Mouse (Mus musculus): ENCODE results near the gene Dock9. TPM values are rescaled to one million over a fixed set of nuclear protein-coding genes. Genes with fewer than 3 reads are reported as not detected.
A peak's percentile ranks its signal among the peaks of the same experiment; 100 is the strongest.

Gene Dock9
- polyA plus RNA-seq, 1 experiment from 2014 or later, result 14.3 TPM

- WGBS, result 51% methylated on average over 19 of the region's 19 CpGs
- Histone ChIP-seq H3K9ac (ENCODE audit: low read depth, low read length) (no peak overlapping the region), H3K4me1 (ENCODE audit: control insufficient read depth, insufficient read depth, low read length) (peaks cover 8% of the 10 kb centered on the region; the same call in 1 of the 2 replicates), H3K9me3 (ENCODE audit: control insufficient read depth, low read length) (no peaks in the 10 kb centered on the region), H3K27ac (ENCODE audit: low read depth, low read length) (no peak overlapping the region), H3K4me3 (ENCODE audit: low read length) (no peak overlapping the region), H3K4me2 (replicated peaks; ENCODE audit: low read depth, low read length) (no peak overlapping the region), H3K36me3 (ENCODE audit: control insufficient read depth, insufficient read depth, low read length) (no peaks in the 10 kb centered on the region), H3K27me3 (ENCODE audit: control insufficient read depth, insufficient read depth, low read length) (no peaks in the 10 kb centered on the region)
- peak; percentile 75 for ATAC-seq (ENCODE audit: low FRiP score, low TSS enrichment)
Observed at GRCm38 (mm10) chr14:121752686-121753426, 44.8 kb downstream of the Dock9 start.

DNA sequence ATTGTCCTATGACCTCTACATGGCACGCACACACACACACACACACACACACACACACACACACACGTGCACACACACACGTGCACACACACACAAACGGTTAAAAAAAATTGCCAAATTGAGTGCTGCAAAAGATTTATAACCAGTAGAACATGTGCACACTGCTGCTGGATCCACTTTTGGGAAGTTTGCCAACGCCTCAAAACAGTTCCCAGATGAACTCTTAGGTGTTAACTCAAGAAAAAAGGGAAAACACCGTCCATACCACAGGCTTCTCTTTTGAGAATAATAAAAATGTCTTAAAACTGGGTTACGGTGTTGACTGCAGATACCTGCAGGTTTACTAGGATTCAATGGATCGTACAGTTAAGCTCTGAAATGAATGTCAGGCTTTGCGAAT lies 48.0 kb downstream of the Dock9 start:
- Histone ChIP-seq H3K27ac (ENCODE audit: low read depth, low read length) (no peak overlapping the region), H3K9ac (ENCODE audit: low read depth, low read length) (no peak overlapping the region), H3K4me2 (replicated peaks; ENCODE audit: low read depth, low read length) (no peak overlapping the region), H3K27me3 (ENCODE audit: control insufficient read depth, insufficient read depth, low read length) (no peaks in the 10 kb centered on the region), H3K36me3 (ENCODE audit: control insufficient read depth, insufficient read depth, low read length) (no peaks in the 10 kb centered on the region), H3K9me3 (ENCODE audit: control insufficient read depth, low read length) (no peaks in the 10 kb centered on the region), H3K4me1 (ENCODE audit: control insufficient read depth, insufficient read depth, low read length) (peaks cover 9% of the 10 kb centered on the region; the same call in 1 of the 2 replicates), H3K4me3 (ENCODE audit: low read length) (no peak overlapping the region)
- 74% methylated on average over 9 of the region's 9 CpGs for WGBS
- no peak for ATAC-seq (ENCODE audit: low FRiP score, low TSS enrichment)

GRCm38 (mm10) chr14:121749084-121749483 lies 48.6 kb downstream of the Dock9 start:
- Histone ChIP-seq H3K27ac (ENCODE audit: low read depth, low read length) (no peak overlapping the region), H3K4me2 (replicated peaks; ENCODE audit: low read depth, low read length) (no peak overlapping the region)
- no peak for ATAC-seq (ENCODE audit: low FRiP score, low TSS enrichment)

GRCm38 (mm10) chr14:121747360-121747759 lies 50.3 kb downstream of the Dock9 start:
- Histone ChIP-seq H3K36me3 (ENCODE audit: control insufficient read depth, insufficient read depth, low read length) (no peaks in the 10 kb centered on the region), H3K27ac (ENCODE audit: low read depth, low read length) (no peak overlapping the region), H3K27me3 (ENCODE audit: control insufficient read depth, insufficient read depth, low read length) (no peaks in the 10 kb centered on the region), H3K4me3 (ENCODE audit: low read length) (no peak overlapping the region), H3K9ac (ENCODE audit: low read depth, low read length) (no peak overlapping the region), H3K9me3 (ENCODE audit: control insufficient read depth, low read length) (no peaks in the 10 kb centered on the region), H3K4me1 (ENCODE audit: control insufficient read depth, insufficient read depth, low read length) (peaks cover 12% of the 10 kb centered on the region), H3K4me2 (replicated peaks; ENCODE audit: low read depth, low read length) (no peak overlapping the region)
- ATAC-seq (ENCODE audit: low FRiP score, low TSS enrichment), result no peak
- WGBS, result 69% methylated on average over 7 of the region's 7 CpGs

More at GRCm38 (mm10) chr14:121749084-121749483, 48.6 kb downstream of the Dock9 start:
- Histone ChIP-seq H3K9me3 (ENCODE audit: control insufficient read depth, low read length) (no peaks in the 10 kb centered on the region), H3K36me3 (ENCODE audit: control insufficient read depth, insufficient read depth, low read length) (no peaks in the 10 kb centered on the region), H3K9ac (ENCODE audit: low read depth, low read length) (no peak overlapping the region), H3K27me3 (ENCODE audit: control insufficient read depth, insufficient read depth, low read length) (no peaks in the 10 kb centered on the region), H3K4me1 (ENCODE audit: control insufficient read depth, insufficient read depth, low read length) (peaks cover 13% of the 10 kb centered on the region), H3K4me3 (ENCODE audit: low read length) (no peak overlapping the region)
- 76% methylated on average over 10 of the region's 10 CpGs for WGBS

GRCm38 (mm10) chr14:121743787-121744417 lies 53.7 kb downstream of the Dock9 start:
- 21% methylated on average over 9 of the region's 9 CpGs for WGBS
- Histone ChIP-seq H3K4me3 (ENCODE audit: low read length) (no peak overlapping the region), H3K4me2 (replicated peaks; ENCODE audit: low read depth, low read length) (no peak overlapping the region), H3K27ac (ENCODE audit: low read depth, low read length) (no peak overlapping the region), H3K9me3 (ENCODE audit: control insufficient read depth, low read length) (no peaks in the 10 kb centered on the region), H3K36me3 (ENCODE audit: control insufficient read depth, insufficient read depth, low read length) (no peaks in the 10 kb centered on the region), H3K9ac (ENCODE audit: low read depth, low read length) (no peak overlapping the region), H3K27me3 (ENCODE audit: control insufficient read depth, insufficient read depth, low read length) (no peaks in the 10 kb centered on the region), H3K4me1 (ENCODE audit: control insufficient read depth, insufficient read depth, low read length) (peaks cover 12% of the 10 kb centered on the region)
- peak; percentile 73 for ATAC-seq (ENCODE audit: low FRiP score, low TSS enrichment)

DNA sequence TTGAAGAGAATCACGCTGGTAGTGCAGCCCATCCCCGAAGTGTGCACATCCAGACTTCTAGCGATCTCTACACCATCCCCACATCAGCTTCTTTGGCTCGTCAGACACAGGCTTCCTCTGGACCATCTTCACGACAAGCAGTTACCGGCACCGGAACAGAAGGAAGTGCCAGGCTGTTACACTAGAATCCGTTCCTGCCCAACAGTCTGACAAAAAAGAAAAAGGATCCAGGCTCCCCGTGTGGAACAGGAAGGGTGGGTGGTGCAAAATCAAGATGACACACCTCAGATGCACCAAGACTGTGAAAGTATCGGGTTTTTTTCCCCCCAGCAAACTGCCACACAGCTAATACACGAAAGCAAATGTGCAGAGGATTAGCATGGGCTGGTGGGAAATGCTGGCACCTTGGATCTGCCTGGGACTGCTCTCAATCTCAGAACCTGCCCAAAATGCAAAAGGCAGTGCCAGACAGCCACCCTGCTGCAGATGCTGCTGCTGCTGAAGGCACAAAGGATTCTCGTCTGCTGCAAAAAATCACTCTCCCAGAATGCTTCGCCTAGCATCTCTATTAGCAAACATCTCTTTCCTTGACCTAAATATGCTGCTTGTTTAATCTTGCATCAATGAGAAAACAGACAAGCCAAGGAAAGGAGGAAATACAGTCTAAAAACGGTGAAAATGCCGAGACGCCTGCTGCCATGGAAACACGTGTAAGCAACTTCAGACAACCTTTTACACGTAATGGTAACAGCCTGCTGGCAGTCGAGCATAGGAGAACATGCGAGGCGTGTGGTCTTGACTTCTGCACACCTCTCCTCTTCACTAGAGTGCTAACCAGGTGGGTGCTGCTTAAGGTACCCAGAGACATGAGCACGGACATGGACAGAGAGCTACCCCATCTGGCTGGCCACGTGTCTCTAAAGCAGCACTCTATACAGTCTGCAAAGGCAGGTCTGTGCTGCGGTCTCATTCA lies 58.9 kb downstream of the Dock9 start:
- 69% methylated on average over 24 of the region's 24 CpGs for WGBS
- no peaks in the 10 kb centered on the region for H3K27me3 ChIP-seq (ENCODE audit: control insufficient read depth, insufficient read depth, low read length)
- peaks cover 2% of the 10 kb centered on the region for H3K4me1 ChIP-seq (ENCODE audit: control insufficient read depth, insufficient read depth, low read length)
- H3K36me3 ChIP-seq (ENCODE audit: control insufficient read depth, insufficient read depth, low read length), result no peaks in the 10 kb centered on the region
- H3K27ac ChIP-seq (ENCODE audit: low read depth, low read length), result no peak overlapping the region
- no peak overlapping the region for H3K4me3 ChIP-seq (ENCODE audit: low read length)
- H3K9ac ChIP-seq (ENCODE audit: low read depth, low read length), result no peak overlapping the region
- no peak for ATAC-seq (ENCODE audit: low FRiP score, low TSS enrichment)
- no peaks in the 10 kb centered on the region for H3K9me3 ChIP-seq (ENCODE audit: control insufficient read depth, low read length)
- H3K4me2 ChIP-seq (replicated peaks; ENCODE audit: low read depth, low read length), result no peak overlapping the region

DNA sequence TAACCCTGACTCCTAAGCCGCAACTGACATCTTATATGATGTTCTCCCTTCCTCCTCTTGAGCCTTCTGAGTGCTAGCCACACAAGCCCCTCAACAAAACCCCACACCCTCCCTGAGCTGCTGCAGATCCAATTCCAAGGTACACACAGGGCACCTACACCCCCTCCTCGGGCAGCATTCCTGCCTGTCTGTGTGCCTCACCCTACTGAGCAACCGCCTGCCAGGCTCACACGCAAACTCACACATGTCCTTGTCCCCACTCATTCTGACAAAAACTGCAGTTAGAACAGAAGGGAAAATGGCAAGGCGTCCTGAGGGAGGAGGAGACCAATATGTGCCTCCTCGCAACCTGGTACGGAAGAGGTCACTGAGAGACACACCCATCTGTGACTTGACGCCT lies 60.4 kb downstream of the Dock9 start:
- no peaks in the 10 kb centered on the region for H3K27me3 ChIP-seq (ENCODE audit: control insufficient read depth, insufficient read depth, low read length)
- H3K9ac ChIP-seq (ENCODE audit: low read depth, low read length), result no peak overlapping the region
- H3K9me3 ChIP-seq (ENCODE audit: control insufficient read depth, low read length), result no peaks in the 10 kb centered on the region
- 0 out of 2 replicates have a peak, but pooled peaks cover under 1% of the 10 kb centered on the region for H3K4me1 ChIP-seq (ENCODE audit: control insufficient read depth, insufficient read depth, low read length)
- H3K36me3 ChIP-seq (ENCODE audit: control insufficient read depth, insufficient read depth, low read length), result no peaks in the 10 kb centered on the region
- no peak overlapping the region for H3K27ac ChIP-seq (ENCODE audit: low read depth, low read length)
- 57% methylated on average over 8 of the region's 8 CpGs for WGBS
- ATAC-seq (ENCODE audit: low FRiP score, low TSS enrichment), result peak; percentile 76; the same call in 1 of the 2 replicates
- H3K4me2 ChIP-seq (replicated peaks; ENCODE audit: low read depth, low read length), result no peak overlapping the region
- H3K4me3 ChIP-seq (ENCODE audit: low read length), result no peak overlapping the region

GRCm38 (mm10) chr14:121735678-121736077 lies 62.0 kb downstream of the Dock9 start:
- no peak for ATAC-seq (ENCODE audit: low FRiP score, low TSS enrichment)
- no peak overlapping the region for H3K27ac ChIP-seq (ENCODE audit: low read depth, low read length)

More at GRCm38 (mm10) chr14:121735678-121736077, 62.0 kb downstream of the Dock9 start:
- Histone ChIP-seq H3K4me3 (ENCODE audit: low read length) (no peak overlapping the region), H3K9ac (ENCODE audit: low read depth, low read length) (no peak overlapping the region), H3K4me1 (ENCODE audit: control insufficient read depth, insufficient read depth, low read length) (0 out of 2 replicates have a peak, but pooled peaks cover 7% of the 10 kb centered on the region), H3K9me3 (ENCODE audit: control insufficient read depth, low read length) (no peaks in the 10 kb centered on the region), H3K27me3 (ENCODE audit: control insufficient read depth, insufficient read depth, low read length) (no peaks in the 10 kb centered on the region), H3K36me3 (ENCODE audit: control insufficient read depth, insufficient read depth, low read length) (no peaks in the 10 kb centered on the region), H3K4me2 (replicated peaks; ENCODE audit: low read depth, low read length) (no peak overlapping the region)
- WGBS, result 62% methylated on average over 7 of the region's 7 CpGs
